Mouse (Mus musculus) adrenal gland, postnatal 0 days (tissue): Measurements from ENCODE around the gene Nxf2. TPM values are rescaled to one million over a fixed set of nuclear protein-coding genes. Genes with fewer than 3 reads are reported as not detected.

Experiments used
- polyA plus RNA-seq: library from polyadenylated mRNA; unstranded; fragments of >200 nt; fragmentation: Nextera tagmentation; extraction: Ambion mirVana; gene quantifications from 2 replicates; pipeline ENCODE4 v1.2.1, GENCODE M21; 2015

Gene Nxf2
- 0.52 and 0.71 TPM in 2 replicates for polyA plus RNA-seq

GRCm38 (mm10) chrX:134964546-134964945 lies at the start of gene Nxf2:
Gene Nxf2 (minus strand): TSS chrX:134964754.

GRCm38 (mm10) chrX:135008720-135009470 lies 44.3 kb upstream of the Nxf2 start, which contains the start of gene Zmat1:
Gene Zmat1 (minus strand): TSS chrX:135009209.

Other genes with a start within 250 kb of the Nxf2 start
- 30.1 and 31.9 TPM in 2 replicates for gene Armcx1, start 246.8 kb downstream of the Nxf2 start, polyA plus RNA-seq
- gene Armcx6, start 213.3 kb downstream of the Nxf2 start, polyA plus RNA-seq, result 21.0 and 22.7 TPM in 2 replicates
- gene Armcx3, start 208.2 kb downstream of the Nxf2 start, polyA plus RNA-seq, result 50.8 and 53.6 TPM in 2 replicates
- gene Armcx2, start 155.5 kb downstream of the Nxf2 start, polyA plus RNA-seq, result 36.8 and 38.4 TPM in 2 replicates
- 4.7 and 6.4 TPM in 2 replicates for gene Zmat1, start 44.5 kb upstream of the Nxf2 start, polyA plus RNA-seq
- gene Gm15023, start 212.9 kb upstream of the Nxf2 start, polyA plus RNA-seq, result not detected in 2 replicates
- 1.1 and 3.0 TPM in 2 replicates for gene Tceal6, start 245.9 kb upstream of the Nxf2 start, polyA plus RNA-seq